Mouse (Mus musculus) ES-CJ7 (cell line): ENCODE measurements around the gene Pnliprp2.

Experiments
- DNase-seq: peaks from one replicate; pipeline ENCODE4 v3.0.0; 2011; ENCODE audit warnings: low read depth, low spot score

Gene Pnliprp2

GRCm38 (mm10) chr19:58759423-58759822 lies at the start of gene Pnliprp2:
Gene Pnliprp2 (plus strand): TSS chr19:58759719.
- peak; percentile 21 for DNase-seq

DNA sequence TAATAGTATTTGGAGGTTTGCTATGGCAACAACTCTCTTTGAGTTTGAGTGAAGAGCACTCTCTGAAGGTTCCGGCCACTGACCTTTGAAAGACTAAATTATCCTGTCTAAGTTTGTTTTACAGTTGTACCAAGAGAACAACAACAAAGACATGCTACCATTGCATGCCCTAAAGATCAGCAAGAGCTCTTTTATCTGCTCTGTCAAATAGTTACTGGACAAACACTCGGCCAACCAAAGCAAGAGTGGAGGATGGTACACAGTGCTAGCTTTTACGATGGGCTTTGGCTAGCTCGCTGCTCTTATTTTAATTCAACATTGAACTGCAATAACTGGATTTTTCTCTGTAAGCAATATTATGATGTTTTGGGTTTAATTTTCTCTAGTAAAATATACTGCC lies 41.6 kb upstream of the Pnliprp2 start:
- DNase-seq: no peak

DNA sequence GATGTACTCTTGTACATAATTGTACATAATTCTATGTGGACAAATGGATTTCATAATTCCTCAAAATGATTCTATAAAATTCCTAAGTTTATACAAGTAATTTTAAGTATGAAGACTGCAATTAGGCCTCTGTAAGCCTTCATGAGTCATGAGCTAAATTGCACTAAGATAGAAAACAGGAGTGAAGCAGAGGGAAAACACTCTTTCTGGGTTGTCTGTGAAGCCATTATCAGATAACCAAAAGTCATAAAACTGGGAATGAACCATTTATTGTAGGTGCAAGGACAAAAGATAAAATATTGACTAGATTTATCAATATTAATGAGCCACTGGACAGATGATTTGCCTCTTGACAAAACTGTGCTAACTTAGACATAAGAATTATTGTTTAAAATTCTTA lies 39.1 kb upstream of the Pnliprp2 start:
- no peak for DNase-seq

- DNase-seq: no peak
Measured at GRCm38 (mm10) chr19:58726551-58726950, 33.0 kb upstream of the Pnliprp2 start.

DNA sequence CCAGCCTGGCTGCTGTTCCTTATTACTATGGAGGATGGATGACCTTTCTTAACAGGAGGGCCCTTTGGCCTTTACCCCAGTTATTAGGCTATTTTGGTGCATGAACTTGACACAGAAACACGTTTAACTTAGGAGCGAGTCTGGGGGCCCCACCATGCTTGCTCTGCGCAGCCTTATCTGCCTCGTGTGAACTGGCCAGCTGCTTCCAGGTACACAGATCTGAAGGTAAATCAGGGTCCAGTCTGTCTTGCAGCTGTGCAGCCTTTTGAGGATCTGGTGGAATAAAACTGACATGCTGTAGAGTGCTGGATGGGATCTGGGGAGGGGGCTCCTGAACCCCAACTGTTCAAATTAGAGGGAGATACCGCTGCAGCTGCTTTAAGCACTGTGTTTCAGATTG lies 31.8 kb upstream of the Pnliprp2 start:
- no peak for DNase-seq

- DNase-seq: no peak
Measured at GRCm38 (mm10) chr19:58728445-58729031, 31.0 kb upstream of the Pnliprp2 start, which contains the start of gene Pnliprp1. Gene Pnliprp1 (plus strand): TSS chr19:58728887.

GRCm38 (mm10) chr19:58733216-58733615 lies 26.3 kb upstream of the Pnliprp2 start:
- no peak for DNase-seq

- no peak for DNase-seq
Measured at GRCm38 (mm10) chr19:58738111-58738510, 21.4 kb upstream of the Pnliprp2 start.

GRCm38 (mm10) chr19:58741036-58741435 lies 18.5 kb upstream of the Pnliprp2 start:
- DNase-seq: no peak

DNA sequence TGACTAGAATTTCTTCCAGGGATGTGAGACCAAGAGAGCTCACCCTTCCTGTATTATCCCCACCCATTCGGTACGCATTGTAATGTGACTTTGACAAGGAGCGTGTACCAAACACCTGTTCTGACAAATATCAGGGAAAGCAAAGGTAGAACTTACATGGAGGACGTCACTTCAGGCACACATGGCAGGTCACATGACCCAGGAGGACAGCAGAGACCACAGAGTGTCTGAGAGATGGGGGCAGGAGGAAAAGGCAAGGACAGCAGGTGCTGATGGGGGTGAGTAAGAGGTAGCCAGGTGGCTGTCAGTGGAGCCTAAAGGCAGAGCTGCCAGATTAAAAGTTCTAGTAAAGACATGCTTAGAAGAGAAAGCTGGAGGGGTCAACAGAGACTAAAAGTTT lies 16.8 kb upstream of the Pnliprp2 start:
- DNase-seq: no peak

DNA sequence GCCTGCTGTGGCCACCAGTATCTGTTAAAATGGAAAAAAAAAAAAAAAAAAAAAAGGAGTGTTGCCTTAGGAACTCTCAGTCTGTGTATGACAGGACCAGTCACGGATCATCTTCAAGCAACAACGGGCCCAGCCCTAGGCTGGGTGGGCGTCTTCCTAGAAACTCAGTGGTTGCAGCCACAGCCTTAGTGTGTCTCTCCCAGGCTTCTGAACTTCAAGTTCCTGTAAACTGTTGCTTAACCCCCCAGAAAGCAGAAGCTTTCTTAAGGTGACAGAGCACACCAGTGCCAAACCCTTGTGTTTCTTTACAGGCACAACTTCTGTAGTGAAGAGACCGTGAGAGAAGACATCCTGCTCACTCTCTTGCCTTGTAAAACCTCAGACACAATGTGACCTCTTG lies 15.8 kb upstream of the Pnliprp2 start:
- DNase-seq: no peak

DNA sequence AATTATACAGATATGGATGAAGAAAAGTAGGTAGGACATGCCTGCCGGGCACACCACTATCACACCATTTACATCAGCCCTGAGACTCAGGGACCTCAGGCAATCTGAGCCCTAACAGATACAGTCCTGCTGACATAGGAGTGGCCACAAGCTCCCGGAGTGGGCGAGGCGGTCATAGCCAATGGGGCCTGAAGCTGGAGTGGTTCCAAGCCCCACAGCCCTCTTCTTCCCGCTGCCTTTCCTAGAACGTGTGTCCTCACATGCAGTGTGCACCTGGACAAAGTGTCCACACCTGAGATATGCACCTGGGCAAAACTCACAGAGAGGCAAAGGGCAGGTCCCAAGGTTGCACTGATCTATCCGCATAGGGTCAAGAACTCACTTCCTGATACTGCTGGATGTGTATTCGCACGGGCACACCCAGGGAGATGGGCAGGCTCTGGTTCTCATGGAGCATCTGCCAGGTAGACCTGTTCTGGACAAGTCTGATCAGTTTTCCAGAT lies 12.0 kb upstream of the Pnliprp2 start:
- DNase-seq: no peak

DNA sequence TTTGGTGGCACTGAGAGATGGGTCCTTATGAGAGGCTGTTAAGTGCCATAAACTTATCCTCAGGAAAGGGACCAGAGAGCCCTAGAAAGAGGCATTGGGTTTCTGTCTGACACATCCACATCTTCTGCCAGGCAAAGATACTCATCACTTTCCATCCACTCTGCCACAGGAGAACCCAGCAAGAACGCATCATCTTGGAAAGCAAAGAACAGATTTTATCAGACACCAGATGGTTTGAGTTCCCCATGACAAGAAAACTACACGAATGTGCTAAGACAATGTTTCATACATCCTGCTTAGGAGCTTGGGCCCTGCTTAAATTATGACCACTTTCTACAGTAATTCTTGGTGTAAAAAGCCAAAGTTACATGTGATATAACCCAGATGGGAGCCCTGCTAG lies 8.7 kb upstream of the Pnliprp2 start:
- DNase-seq: no peak

DNA sequence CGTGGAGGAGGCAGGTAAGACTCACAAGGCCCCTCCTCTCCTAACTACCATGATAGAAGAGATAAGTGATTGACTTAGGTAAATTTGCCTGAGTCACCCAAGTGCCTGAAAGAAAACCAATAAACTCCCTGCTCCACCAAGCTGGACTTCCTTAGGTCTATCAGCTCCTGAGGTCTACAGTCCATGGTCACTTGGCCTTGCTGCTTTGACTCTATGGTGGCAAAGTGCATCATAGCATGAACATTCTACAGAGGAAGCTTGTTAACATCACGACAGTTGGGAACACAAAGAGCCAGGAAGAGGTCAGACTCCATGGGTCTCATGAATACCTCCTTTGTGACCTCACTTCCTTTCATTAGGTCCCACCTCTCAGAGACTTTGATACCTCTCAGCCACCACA lies 8.0 kb upstream of the Pnliprp2 start:
- no peak for DNase-seq

- DNase-seq: no peak
Measured at GRCm38 (mm10) chr19:58758871-58759270, 648 bp upstream of the Pnliprp2 start.

DNA sequence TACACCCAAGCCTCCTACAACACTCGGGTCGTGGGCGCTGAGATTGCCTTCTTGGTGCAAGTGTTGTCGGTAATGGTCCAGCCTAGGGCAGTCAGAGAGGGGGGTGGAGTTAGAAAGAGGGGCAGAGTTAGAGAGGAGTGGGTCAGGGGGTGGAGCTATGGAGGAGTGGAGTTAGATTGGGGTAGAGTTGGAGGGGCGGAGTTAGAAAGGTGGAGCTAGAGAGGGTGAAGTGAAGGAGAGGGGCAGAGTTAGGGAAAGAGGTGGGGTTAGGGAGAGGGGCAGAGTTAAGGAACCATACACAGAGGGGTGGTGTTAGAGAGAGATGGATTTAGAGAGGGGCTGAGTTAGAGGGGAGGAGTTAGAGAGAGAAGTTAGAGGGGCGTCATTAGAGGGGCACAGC lies 2.8 kb downstream of the Pnliprp2 start:
- peak; percentile 32 for DNase-seq

DNA sequence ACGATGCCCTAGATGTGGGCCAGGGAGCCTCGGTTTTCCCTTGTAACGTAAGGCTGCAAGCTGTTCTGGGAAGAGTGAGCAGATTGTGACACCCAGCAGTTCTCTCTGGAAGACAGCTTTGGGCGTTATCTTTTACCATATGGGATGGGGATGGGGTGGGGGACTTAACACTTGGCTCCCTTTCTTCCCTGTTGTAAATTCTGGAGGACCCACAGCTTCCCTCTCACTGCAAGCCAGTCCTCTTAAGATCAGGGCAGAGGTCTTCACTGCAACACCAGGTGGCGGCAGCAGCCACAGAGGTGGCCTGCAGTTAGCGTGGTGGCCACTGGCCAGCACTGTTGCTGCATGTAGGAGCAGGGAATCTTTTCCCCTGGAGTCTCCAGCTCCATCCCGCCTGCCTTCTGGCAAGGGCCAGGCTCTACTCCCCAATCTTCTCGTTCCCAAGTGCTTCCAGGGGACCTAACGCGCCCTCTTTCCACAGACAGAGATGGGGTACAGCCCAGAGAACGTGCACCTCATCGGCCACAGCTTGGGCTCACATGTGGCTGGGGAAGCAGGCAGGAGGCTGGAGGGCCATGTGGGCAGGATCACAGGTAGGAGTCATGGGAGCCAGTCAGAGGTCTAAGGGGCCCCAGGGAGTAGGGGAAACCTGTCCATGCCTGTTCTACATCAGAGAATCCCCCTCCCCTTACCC lies 3.5 kb downstream of the Pnliprp2 start:
- peak; percentile 63 for DNase-seq

DNA sequence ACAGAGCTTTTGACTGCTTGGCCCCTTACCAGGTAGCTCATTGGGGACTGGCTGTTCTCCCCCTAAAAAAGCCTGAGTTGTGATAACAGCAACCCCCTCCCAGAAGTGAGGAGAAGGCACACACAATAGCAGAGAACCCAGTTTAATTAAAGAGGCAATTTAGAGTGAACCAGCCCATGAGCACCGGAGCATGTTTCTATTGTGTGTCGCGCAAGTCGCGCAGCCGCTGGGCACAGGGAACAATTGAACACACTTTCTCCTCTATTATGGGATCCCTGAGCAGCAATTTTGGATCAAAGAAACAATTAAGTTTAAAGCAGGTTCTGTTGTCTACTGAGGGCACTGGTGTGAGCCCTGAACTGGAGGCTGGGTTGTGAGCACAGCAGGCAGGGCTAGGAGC lies 7.8 kb downstream of the Pnliprp2 start:
- DNase-seq: no peak

GRCm38 (mm10) chr19:58776461-58776860 lies 16.9 kb downstream of the Pnliprp2 start:
- DNase-seq: no peak

- DNase-seq: no peak
Measured at GRCm38 (mm10) chr19:58781566-58781965, 22.0 kb downstream of the Pnliprp2 start.

- no peak for DNase-seq
Measured at GRCm38 (mm10) chr19:58783938-58784337, 24.4 kb downstream of the Pnliprp2 start.

- DNase-seq: no peak
Measured at GRCm38 (mm10) chr19:58789194-58789593, 29.7 kb downstream of the Pnliprp2 start.

DNA sequence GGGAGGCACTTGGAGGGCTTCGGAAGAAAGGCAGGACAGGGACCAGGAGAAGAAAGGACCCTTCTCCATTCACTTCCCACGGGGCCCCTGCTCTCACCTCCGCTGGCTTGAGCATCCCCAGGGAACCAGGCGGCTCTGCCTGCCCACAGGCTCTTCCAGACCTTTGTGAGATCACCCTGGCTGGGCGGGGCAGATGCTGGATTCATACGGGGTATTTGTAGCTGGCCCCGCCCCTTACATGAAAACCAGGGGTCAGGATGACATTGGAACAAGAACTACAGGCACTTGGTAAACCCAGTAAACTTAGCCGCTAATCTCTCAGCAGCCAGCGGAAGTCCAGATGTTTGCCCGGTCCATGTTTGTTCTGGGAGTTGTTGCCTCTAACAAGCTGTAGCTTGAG lies 34.8 kb downstream of the Pnliprp2 start, which contains the start of gene 1700019N19Rik:
TSS of gene 1700019N19Rik (minus strand) at position 178 of the 400 bp plus-strand sequence.
- DNase-seq: peak; percentile 52
